24 mouse cellular contexts compared by ENCODE assay signal in the genomic region with DNA sequence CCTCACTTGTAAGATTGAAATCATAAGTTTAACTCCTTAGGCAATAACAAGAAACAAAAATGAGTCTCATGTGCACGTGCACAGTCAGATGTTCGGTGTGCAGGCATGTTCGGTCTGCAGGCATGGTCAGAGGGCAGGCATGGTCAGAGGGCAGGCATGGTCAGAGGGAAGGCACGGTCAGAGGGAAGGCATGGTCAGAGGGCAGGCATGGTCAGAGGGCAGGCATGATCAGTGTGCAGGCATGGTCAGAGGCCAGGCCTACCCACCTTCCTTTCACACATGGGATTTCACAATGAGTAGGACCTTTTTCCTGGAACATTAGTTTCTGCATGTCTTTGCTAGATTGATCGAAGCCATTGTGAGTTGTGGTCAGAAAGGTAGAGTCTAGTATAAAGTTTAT.
DNase-seq lines count a peak whose midpoint lies in the region; ATAC-seq and TF ChIP-seq lines count a peak whose summit lies in the region.
"Had no signal": no experiment of that assay in that cellular context is flagged by ENCODE, and none has a peak within 500 bp of the region (broad histone marks: within the 10 kb centered on the region; RNA-seq: fewer than 3 reads in every experiment).

No protein-coding gene starts in this region.

- no peaks in the 10 kb centered on the region for H3K27me3 ChIP-seq in liver, postnatal 0 days (ENCODE audit: insufficient read depth, low read length)
- no peaks in the 10 kb centered on the region for H3K27me3 ChIP-seq in liver, embryonic 11.5 days (replicated peaks; ENCODE audit: control insufficient read depth, insufficient read depth, low read length)
- H3K27me3 ChIP-seq: CH12.LX; embryonic facial prominence, embryonic 12.5 days; forebrain, embryonic 13.5 days; forebrain, embryonic 15.5 days; Patski had no signal

- 86% methylated on average over 5 of the region's 5 CpGs for WGBS in liver, postnatal 0 days (ENCODE audit: insufficient replicate concordance)
- 88% methylated on average over 5 of the region's 5 CpGs for WGBS in liver, embryonic 11.5 days
- 90% methylated on average over 5 of the region's 5 CpGs for WGBS in bone marrow, adult 2 months

- DNase-seq in kidney, postnatal 36 days: peak; percentile 29 to 32
- DNase-seq in kidney, adult 11 months: no peak
- no peak for DNase-seq in liver, postnatal 0 days
- DNase-seq in liver, embryonic 11.5 days (ENCODE audit: low spot score): no peak
- DNase-seq: adrenal gland, adult 8-10 months; adrenal gland, postnatal 14 days; adrenal gland, postnatal 36 days; B cell, adult 2 months; cerebellum, adult 11 months; cerebellum, adult 18-20 months; cerebellum, adult 9-10 months; cerebellum, postnatal 10 days; cerebellum, postnatal 25 days; forebrain, postnatal 0 days had no signal

- TF ChIP-seq EP300 in liver, postnatal 0 days (IDR thresholded peaks at IDR 0.05; ENCODE audit: low read depth): no peak

- peaks cover 12% of the 10 kb centered on the region; the same call in 1 of the 2 replicates for H3K4me1 ChIP-seq in liver, postnatal 0 days (ENCODE audit: insufficient read depth)
- H3K4me1 ChIP-seq in liver, embryonic 11.5 days (replicated peaks; ENCODE audit: control insufficient read depth, insufficient read depth, low read length): peaks cover 9% of the 10 kb centered on the region
- H3K4me1 ChIP-seq in bone marrow, adult 2 months (ENCODE audit: control insufficient read depth, insufficient read depth, low read length): peaks cover 6% of the 10 kb centered on the region; the same call in 1 of the 2 replicates
- H3K4me1 ChIP-seq: embryonic facial prominence, embryonic 10.5 days; embryonic facial prominence, embryonic 12.5 days; forebrain, embryonic 13.5 days; forebrain, embryonic 15.5 days had no signal

- no peak for TF ChIP-seq CTCF in liver, postnatal 0 days (IDR thresholded peaks at IDR 0.05; ENCODE audit: low read depth)
- TF ChIP-seq CTCF in bone marrow, adult 2 months (IDR thresholded peaks at IDR 0.05; ENCODE audit: control insufficient read depth, insufficient read depth, low read length): no peak

- no peak overlapping the region for H3K4me2 ChIP-seq in liver, postnatal 0 days (ENCODE audit: low read depth, low read length)
- no peak overlapping the region for H3K4me2 ChIP-seq in liver, embryonic 11.5 days
- H3K4me2 ChIP-seq: embryonic facial prominence, embryonic 12.5 days; forebrain, embryonic 13.5 days; forebrain, embryonic 15.5 days had no signal

- peak; percentile 35; the same call in 1 of the 2 replicates for ATAC-seq in liver, postnatal 0 days
- no peak for ATAC-seq in liver, embryonic 11.5 days (replicated peaks; ENCODE audit: low FRiP score)
- ATAC-seq: activated CD4-positive, CD25-positive, alpha-beta regulatory T cell, adult 4 months; CD4-positive, CD25-positive, alpha-beta regulatory T cell, adult 4 months; forebrain, embryonic 13.5 days; forebrain, embryonic 15.5 days; forebrain, postnatal 0 days; Patski had no signal

- no peak overlapping the region for H3K27ac ChIP-seq in liver, postnatal 0 days (ENCODE audit: low read depth)
- H3K27ac ChIP-seq in liver, embryonic 11.5 days (ENCODE audit: low read depth, low read length): no peak overlapping the region
- peak overlapping the region; percentile 16; the same call in 1 of the 2 replicates for H3K27ac ChIP-seq in bone marrow, adult 2 months (ENCODE audit: control insufficient read depth, insufficient read depth, low read depth, low read length, poor library complexity)
- H3K27ac ChIP-seq: embryonic facial prominence, embryonic 10.5 days; embryonic facial prominence, embryonic 12.5 days; forebrain, embryonic 13.5 days; forebrain, embryonic 15.5 days had no signal

- H3K36me3 ChIP-seq in liver, postnatal 0 days (replicated peaks; ENCODE audit: insufficient read depth, low read length): peaks cover 32% of the 10 kb centered on the region
- peaks cover 15% of the 10 kb centered on the region for H3K36me3 ChIP-seq in liver, embryonic 11.5 days (ENCODE audit: control insufficient read depth, insufficient read depth, low read length)

- no peak overlapping the region for H3K9ac ChIP-seq in liver, postnatal 0 days (replicated peaks)
- H3K9ac ChIP-seq in liver, embryonic 11.5 days (ENCODE audit: low read depth, low read length): no peak overlapping the region
- H3K9ac ChIP-seq: embryonic facial prominence, embryonic 12.5 days; forebrain, embryonic 13.5 days; forebrain, embryonic 15.5 days; forebrain, postnatal 0 days had no signal

- H3K4me3 ChIP-seq in liver, postnatal 0 days (ENCODE audit: low read depth, low read length): no peak overlapping the region
- H3K4me3 ChIP-seq in liver, embryonic 11.5 days (ENCODE audit: low read depth, low read length): no peak overlapping the region
- H3K4me3 ChIP-seq in bone marrow, adult 2 months (replicated peaks; ENCODE audit: control insufficient read depth, low read depth, low read length): no peak overlapping the region
- H3K4me3 ChIP-seq: embryonic facial prominence, embryonic 10.5 days; embryonic facial prominence, embryonic 12.5 days; forebrain, embryonic 13.5 days; forebrain, embryonic 15.5 days had no signal

- H3K9me3 ChIP-seq in liver, postnatal 0 days (ENCODE audit: low read length): no peaks in the 10 kb centered on the region
- no peaks in the 10 kb centered on the region for H3K9me3 ChIP-seq in liver, embryonic 11.5 days (ENCODE audit: control insufficient read depth, low read length)
- H3K9me3 ChIP-seq: embryonic facial prominence, embryonic 12.5 days; forebrain, embryonic 13.5 days; forebrain, embryonic 15.5 days; G1E had no signal

- no peak for TF ChIP-seq POLR2A in bone marrow, adult 2 months (IDR thresholded peaks at IDR 0.05; ENCODE audit: borderline replicate concordance, control insufficient read depth, low read depth, low read length)

Comparison
In these comparisons a context has a peak if more than half of its experiments do, and no peak if none do; other contexts are left out.
1. DNase-seq: peak in kidney, postnatal 36 days (2 of 2); none in kidney, adult 11 months (single experiment), liver, postnatal 0 days (single experiment) and liver, embryonic 11.5 days (single experiment).